Mouse (Mus musculus) urinary bladder, adult 2 months (tissue): ENCODE results near the gene Il15ra. TPM values are rescaled to one million over a fixed set of nuclear protein-coding genes. Genes with fewer than 3 reads are reported as not detected.
A peak's percentile ranks its signal among the peaks of the same experiment; 100 is the strongest.

Source experiments
- DNase-seq: peaks from one replicate; pipeline ENCODE4 v3.0.0; 2022; ENCODE audit warnings: low spot score
- polyA plus RNA-seq: library from polyadenylated mRNA; depleted of rRNA; stranded (reverse); fragments of >200 nt; gene quantifications from 2 replicates; pipeline ENCODE4 v1.2.3, GENCODE M21; 2012; rRNA removed

The Il15ra gene
- polyA plus RNA-seq, 1 experiment, result 29.2 TPM

DNA sequence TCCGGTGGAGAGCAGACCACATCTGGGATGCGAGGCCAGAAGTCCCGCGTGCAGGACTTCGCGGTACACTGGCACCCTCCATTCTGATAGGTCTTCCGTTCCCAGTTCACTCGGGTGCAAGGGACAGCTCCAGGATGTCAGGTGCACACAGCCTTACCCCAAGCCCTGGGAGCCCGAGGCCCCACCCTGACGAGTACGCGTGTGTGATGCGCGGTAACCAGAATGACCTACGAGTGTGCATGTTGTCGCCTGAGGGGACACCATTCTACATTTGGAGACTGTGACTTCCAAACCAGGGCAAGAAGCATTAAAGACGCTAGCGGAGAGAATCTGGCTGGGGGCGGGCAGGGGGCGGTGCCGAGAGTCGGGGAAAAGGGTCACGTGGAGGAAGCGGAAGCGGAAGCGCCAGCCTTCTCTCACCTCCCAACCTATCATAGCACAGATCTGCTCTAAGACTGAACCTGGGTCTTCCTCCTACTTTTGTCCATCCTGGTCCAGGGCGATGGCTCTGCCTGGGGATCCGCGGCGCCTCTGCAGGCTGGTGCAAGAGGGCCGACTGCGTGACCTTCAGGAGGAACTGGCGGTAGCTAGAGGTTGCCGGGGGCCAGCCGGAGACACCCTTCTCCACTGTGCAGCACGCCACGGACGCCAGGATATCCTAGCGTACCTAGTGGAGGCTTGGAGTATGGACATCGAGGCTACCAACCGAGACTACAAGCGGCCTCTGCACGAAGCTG, 73.2 kb downstream of the Il15ra start:
- peak; percentile 64 for DNase-seq

Other genes starting within 250 kb of the Il15ra start
- gene Pfkfb3, start 151.2 kb upstream of the Il15ra start, polyA plus RNA-seq, result 31.5 and 34.5 TPM in 2 replicates
- 88.0 and 120 TPM in 2 replicates for gene Rbm17, start 101.1 kb upstream of the Il15ra start, polyA plus RNA-seq
- gene Gm17490, start 79.0 kb upstream of the Il15ra start, polyA plus RNA-seq, result not detected in 2 replicates
- 0.65 and 0.96 TPM in 2 replicates for gene Il2ra, start 62.5 kb upstream of the Il15ra start, polyA plus RNA-seq
- gene Fbh1, start 72.3 kb downstream of the Il15ra start, polyA plus RNA-seq, result 63.5 and 65.1 TPM in 2 replicates
- 94.4 and 122 TPM in 2 replicates for gene Ankrd16, start 72.6 kb downstream of the Il15ra start, polyA plus RNA-seq